Mouse (Mus musculus) CH12.LX (cell line): ENCODE results near the gene Tuba8.

Source experiments
- CHD1 ChIP-seq: IDR thresholded peaks from 2 replicates; pipeline ENCODE4 v1.6.1; 2012; ENCODE audit warnings: low read depth, low read length, improper control_type of control experiment, inconsistent platforms
- CTCF ChIP-seq, 2 experiments: IDR thresholded peaks in 1 of 2; conservative IDR thresholded peaks in 1 of 2; 2 replicates each; pipeline ENCODE4 v1.5.1; 2011 to 2012; ENCODE audit warnings: low read depth in 2 of 2, low read length in 2 of 2, improper control_type of control experiment in 1 of 2, inconsistent platforms in 1 of 2, mild to moderate bottlenecking in 1 of 2, moderate library complexity in 1 of 2
- ETS1 ChIP-seq: conservative IDR thresholded peaks from 2 replicates; pipeline ENCODE4 v1.6.1; 2012; ENCODE audit warnings: low read depth, mild to moderate bottlenecking, inconsistent platforms, low read length, improper control_type of control experiment, moderate library complexity
- HCFC1 ChIP-seq: IDR thresholded peaks from 2 replicates; pipeline ENCODE4 v1.6.1; 2012; ENCODE audit warnings: low read depth, mild to moderate bottlenecking, inconsistent platforms, low read length, improper control_type of control experiment
- NELFE ChIP-seq: IDR thresholded peaks from 2 replicates; pipeline ENCODE4 v1.6.1; 2011; ENCODE audit warnings: low read depth, low read length, improper control_type of control experiment
- NRF1 ChIP-seq: IDR thresholded peaks from 2 replicates; pipeline ENCODE4 v1.6.1; 2014; ENCODE audit warnings: low read depth, mild to moderate bottlenecking, inconsistent platforms, low read length, improper control_type of control experiment, moderate library complexity
- POLR2A ChIP-seq: IDR thresholded peaks from 2 replicates; pipeline ENCODE4 v1.6.1; 2011; ENCODE audit warnings: low read depth, mild to moderate bottlenecking, improper control_type of control experiment, low read length
- RAD21 ChIP-seq: IDR thresholded peaks from 2 replicates; pipeline ENCODE4 v1.6.1; 2011; ENCODE audit warnings: low read depth, mild to moderate bottlenecking, low read length, improper control_type of control experiment, moderate library complexity
- SIN3A ChIP-seq: IDR thresholded peaks from 2 replicates; pipeline ENCODE4 v1.6.1; 2012; ENCODE audit warnings: low read length, improper control_type of control experiment, inconsistent platforms
- USF1 ChIP-seq: IDR thresholded peaks from 2 replicates; pipeline ENCODE4 v1.6.1; 2014; ENCODE audit warnings: low read depth, mild to moderate bottlenecking, inconsistent platforms, low read length, improper control_type of control experiment
- ZMIZ1 ChIP-seq: IDR thresholded peaks from 2 replicates; pipeline ENCODE4 v1.6.1; 2012; ENCODE audit warnings: low read depth, mild to moderate bottlenecking, inconsistent platforms, low read length, improper control_type of control experiment

DNA sequence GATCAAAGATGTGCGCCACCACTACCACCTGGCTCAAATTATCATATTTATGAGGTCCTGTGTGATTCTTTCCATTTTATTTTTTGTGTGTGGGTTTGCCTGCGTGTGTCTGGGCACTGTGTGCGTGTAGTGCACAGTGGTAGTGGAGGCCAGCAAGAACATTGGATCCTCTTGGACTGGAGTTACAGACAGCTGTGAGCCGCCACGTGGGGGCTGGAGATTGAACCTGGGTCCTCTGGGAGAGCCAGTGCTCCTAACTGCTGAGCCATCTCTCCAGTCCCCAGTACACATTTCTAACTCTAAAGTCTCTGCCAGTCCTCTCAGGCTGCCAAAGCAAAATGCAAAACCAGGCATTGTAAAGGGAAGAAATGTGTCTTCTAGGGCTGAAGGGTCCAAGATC, 4.0 kb upstream of the Tuba8 start:
- TF ChIP-seq NELFE (no peak), SIN3A (no peak), CTCF (conservative IDR thresholded peaks at IDR 0.05 in 1 of 2, IDR thresholded peaks at IDR 0.05 in 1 of 2; ENCODE audit: low read depth in 2 of 2, low read length in 2 of 2) (no peak), RAD21 (no peak), POLR2A (no peak), HCFC1 (no peak), NRF1 (no peak), ZMIZ1 (no peak), USF1 (no peak), CHD1 (no peak), ETS1 (no peak)
